Mouse (Mus musculus) thymus, postnatal 4 days (tissue): Measurements from ENCODE around the gene Capn10.

ENCODE experiments used
- DNase-seq: peaks from one replicate; pipeline ENCODE4 v3.0.0; 2021

The Capn10 gene

DNA sequence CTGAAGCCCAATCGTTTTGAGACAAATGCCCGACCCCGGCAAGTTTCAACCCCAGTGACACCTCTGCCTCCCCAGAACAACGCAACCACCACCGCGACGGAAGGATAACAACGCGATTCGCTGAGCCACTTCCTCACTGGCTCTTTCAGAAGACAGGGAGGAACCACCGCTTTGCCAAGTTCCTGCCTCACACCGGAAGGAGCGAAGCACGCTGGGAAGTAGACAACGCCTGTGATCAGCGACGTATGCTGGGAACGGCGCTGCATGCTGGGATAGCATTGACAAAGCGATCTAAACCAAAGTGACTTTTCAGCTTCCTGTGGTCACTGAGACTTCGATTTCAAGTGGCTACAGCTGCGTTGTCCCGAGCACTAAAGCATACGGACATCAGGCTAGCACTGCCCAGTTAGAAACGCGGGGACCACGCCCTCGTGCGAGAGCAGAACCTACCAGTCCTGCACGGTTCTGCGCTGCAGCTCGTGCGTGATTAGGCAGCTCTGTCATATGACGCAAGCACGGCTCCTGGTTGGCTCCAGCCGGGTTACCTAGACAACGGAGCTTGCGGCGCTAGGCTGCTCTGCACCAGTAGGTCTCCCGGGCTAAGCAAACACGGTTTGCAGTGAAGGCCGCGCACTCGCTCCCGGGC, at the start of gene Capn10:
Capn10 (plus strand) TSS at position 195 of the 646 bp plus-strand sequence.
- peak; percentile 87 for DNase-seq

DNA sequence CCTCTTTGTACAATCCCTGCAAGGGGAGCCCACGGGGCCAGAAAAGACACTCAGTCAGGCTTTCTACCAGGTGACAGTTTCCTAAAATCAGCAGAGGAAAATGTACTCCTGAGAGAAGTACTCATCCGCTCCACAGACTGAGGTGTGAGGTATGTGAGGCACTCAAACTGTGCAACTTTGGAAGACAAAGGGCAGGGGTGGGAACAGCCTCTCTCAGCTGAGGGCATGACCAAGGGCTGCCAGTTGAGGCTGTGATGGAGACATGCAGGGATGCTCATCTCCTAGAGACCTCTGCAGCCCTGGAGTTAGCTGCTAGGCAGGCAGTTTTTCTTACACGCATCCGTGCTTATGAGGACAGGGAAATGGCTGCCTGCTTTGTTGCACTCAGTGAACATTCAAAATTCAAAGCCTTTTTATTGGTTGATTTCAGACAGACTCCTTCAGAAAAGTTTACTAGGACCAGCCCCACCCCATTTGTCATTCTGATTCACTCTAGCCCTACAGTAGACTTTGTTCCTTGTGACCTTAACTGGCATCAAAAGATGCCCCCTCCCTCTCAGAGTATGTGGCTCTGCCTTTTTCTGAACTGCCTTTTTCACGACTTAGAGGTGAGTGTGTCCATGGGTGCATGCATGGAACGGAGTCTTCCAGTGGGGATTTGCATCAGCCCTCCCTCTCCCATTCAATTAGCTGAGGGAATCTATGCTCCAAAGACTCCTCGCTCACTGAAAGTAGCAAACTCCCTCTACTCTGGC, 45.1 kb upstream of the Capn10 start:
- DNase-seq: no peak

GRCm38 (mm10) chr1:92892791-92893190, 41.4 kb upstream of the Capn10 start:
- no peak for DNase-seq

DNA sequence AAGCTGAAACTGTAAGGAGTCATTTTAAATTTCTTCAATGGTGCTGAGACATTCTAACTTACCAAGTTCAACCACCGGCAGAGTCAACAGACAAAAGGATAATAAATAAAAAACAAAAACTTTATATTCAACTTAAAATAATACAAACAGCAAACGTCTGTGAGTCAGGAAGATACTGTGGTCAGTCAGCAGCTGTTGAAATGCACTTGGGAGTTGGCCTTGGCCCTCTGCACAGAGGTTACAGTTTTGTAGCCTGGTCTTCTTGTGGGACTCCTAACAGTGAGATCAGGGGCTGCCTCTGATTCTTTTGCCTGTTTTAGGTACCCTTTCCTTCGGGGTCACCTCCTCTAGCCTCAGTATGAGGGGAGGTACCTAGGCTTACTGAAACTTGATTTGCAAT, 40.3 kb upstream of the Capn10 start:
- no peak for DNase-seq

- DNase-seq: peak; percentile 83
These were observed 39.1 kb upstream of the Capn10 start for GRCm38 (mm10) chr1:92895089-92895488.

GRCm38 (mm10) chr1:92902786-92903185, 31.4 kb upstream of the Capn10 start, which contains the start of gene Ankmy1:
TSS of gene Ankmy1 (minus strand) at chr1:92902906.
- DNase-seq: peak; percentile 63

GRCm38 (mm10) chr1:92903627-92904026, 30.5 kb upstream of the Capn10 start:
- no peak for DNase-seq

DNA sequence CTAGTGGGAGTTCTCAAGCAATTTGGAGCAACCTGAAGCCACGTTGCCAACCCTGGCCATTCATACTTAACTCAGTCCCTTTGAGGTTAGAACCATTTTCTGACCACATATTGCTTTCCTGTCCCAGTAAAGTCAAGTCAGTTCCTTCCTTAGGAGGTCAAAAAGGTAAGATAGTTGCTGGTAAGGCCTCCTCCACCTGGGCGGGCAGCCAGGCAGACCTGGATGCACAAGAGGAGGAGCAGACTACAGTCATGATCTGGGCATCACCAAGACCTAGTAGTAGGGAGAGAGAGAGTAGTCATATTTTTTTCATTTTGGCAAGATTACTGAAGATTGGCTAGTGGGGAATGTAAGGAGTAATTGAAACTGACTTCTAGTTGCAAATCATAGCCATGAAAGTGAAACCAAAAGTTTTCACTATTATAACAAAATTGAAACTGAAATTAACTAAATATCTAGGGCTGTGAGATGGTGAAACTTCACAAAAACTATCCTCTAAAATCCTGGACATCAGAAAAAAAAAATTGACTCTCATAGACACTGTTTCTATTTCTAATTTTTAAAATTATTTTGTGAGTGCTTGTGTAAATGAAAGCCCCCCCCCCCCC, 28.4 kb upstream of the Capn10 start:
- DNase-seq: no peak

DNA sequence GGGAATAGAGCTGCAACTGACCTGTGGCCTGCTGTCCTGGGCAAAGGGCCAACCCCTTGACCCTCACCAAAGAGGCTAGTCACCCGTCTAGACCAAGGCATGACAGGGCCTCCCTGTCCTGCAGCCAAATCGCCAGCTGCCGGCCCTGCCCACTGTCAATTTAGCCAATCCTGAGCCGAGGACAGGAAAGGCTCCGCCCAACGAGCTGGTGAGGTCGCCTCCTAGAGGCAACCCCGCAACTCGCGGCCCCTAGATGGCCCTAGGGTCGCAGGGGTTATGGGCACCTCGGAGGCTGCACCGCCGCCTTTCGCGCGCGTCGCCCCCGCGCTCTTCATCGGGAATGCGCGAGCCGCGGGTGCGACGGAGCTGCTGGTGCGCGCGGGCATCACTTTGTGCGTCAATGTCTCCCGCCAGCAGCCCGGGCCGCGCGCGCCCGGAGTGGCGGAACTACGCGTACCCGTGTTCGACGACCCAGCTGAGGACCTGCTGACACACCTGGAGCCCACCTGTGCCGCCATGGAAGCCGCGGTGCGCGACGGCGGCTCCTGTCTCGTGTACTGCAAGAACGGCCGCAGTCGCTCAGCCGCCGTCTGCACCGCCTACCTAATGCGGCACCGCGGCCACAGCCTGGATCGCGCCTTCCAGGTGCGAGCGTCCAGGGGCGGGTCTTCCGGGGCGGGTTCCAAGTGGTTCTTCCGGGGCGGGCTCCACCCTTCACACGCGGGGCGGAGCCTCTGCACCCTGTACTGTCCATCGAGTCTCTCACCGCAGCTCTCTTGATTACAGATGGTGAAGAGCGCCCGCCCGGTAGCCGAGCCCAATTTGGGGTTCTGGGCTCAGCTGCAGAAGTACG, 27.2 kb upstream of the Capn10 start, which contains the start of gene Dusp28:
Dusp28 (plus strand) TSS at position 203 of the 853 bp plus-strand sequence.
- DNase-seq: peak; percentile 88

DNA sequence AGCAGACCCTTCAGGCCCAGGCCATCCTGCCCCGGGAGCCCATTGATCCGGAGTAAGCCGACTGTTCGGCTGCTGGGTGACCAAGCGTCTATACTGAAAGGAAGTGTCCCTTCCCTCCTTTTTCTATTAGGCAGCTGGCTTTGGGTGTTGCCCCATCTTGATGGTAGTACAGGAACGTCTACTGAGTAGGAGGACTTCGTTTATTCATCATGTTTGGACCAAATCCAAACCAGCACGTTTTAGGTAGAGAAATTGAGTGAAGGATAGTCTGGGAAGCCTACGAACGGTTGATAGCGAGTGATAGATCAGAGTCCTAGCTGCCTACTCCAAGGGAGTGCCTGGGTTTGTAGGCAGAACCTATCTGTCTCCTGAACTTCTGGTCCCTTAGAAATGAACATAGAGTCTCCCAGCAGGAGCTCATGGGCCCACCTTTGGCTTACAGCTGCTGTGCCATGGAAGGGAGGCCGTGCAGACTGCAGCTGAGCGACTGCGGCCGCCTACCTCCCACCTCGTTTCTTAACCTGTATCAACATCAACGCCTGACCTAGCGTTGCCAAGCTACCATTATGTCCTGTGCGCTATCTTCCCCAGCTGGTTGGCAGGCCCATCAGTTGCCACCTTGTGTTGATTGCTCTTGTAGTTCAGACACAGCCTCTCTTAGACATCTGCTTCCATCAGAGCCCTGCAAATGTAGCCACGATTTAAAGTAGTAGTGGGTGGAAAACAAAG, 26.4 kb upstream of the Capn10 start:
- no peak for DNase-seq

GRCm38 (mm10) chr1:92908664-92909063, 25.5 kb upstream of the Capn10 start:
- DNase-seq: no peak

DNA sequence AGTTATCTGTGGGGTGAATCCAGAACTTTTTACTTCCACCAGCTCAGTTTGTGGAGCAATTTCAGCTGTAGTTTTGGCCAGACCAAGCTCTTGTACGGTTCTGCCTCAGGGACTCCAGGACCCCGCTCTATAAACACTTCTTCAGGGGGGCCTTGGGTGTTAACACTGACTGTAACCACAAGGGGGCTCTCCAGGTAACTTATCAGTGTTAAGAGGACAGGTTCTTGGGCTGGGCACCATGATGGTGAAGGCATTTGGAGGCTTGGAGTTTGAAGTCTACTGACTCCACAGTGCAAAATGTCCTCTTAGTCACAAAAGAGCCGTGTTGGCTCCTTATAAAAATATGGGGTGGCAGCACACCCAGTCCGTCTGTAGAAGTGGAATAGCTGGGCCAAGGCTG, 25.1 kb upstream of the Capn10 start:
- peak; percentile 56 for DNase-seq

GRCm38 (mm10) chr1:92910239-92910885, 23.8 kb upstream of the Capn10 start, which contains the start of gene Rnpepl1:
TSS of gene Rnpepl1 (plus strand) at chr1:92910783.
- DNase-seq: peak; percentile 90

- peak; percentile 75 for DNase-seq
These were observed 23.1 kb upstream of the Capn10 start for GRCm38 (mm10) chr1:92910925-92911720.

DNA sequence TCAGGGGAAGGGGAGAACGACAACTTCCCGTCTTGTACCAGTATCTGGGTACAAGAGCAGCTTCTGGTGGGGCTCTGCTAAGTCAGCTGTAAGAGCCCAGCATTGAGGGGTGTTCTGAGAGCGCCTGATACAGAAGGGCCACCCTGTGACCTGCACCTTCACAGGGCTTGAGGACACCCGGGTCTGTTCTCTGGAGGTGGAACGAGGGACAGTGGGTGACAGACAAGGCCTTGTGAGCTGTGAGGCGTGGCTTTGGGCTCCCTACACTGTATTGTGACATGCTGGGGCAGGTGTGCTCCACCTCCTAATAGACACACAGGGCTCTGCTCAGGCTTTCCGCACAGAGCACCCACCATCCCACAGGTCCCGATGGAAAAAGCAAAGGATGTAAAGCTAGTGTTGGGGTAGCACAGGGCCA, 22.4 kb upstream of the Capn10 start:
- DNase-seq: peak; percentile 45

DNA sequence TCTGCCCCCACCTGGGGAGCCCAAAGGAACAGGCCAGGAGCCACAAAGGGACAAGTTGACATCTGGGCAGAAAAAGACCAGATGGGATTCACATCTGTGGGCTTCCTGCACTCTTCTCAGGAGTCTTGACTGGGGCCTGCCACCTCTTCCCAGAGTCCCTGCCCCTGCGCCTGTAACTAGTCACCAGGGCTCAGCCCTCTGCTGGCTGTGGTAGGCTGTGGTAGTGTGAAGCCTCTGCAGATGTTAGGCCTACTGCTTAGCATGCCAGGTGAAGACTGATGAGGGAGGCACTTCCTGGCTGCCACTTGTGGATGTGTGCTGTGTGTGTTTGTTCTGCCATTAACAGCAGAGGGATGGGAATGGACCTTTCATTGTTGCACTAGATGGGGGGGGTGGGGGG, 21.9 kb upstream of the Capn10 start:
- peak; percentile 64 for DNase-seq

DNA sequence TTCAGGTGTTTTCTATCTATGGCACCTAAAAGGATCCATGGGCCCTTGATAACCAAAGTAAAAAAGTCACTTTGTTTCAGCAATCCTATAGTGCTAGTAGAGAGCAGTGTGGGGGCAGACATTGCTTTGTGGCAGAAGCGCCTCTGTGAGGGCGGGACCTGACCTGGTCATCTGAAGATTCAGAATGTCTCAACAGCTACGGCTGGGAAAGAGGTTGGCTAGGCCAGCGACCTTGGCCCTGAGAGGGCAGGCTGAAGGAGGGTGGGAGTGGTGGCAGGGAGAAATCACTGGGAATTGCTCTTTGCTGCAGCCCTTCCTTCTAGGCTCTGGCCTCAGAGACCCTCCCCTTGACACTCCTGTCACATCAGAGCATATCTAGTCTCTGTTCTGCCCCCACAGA, 19.9 kb upstream of the Capn10 start:
- DNase-seq: no peak

GRCm38 (mm10) chr1:92914993-92915392, 19.2 kb upstream of the Capn10 start:
- no peak for DNase-seq

DNA sequence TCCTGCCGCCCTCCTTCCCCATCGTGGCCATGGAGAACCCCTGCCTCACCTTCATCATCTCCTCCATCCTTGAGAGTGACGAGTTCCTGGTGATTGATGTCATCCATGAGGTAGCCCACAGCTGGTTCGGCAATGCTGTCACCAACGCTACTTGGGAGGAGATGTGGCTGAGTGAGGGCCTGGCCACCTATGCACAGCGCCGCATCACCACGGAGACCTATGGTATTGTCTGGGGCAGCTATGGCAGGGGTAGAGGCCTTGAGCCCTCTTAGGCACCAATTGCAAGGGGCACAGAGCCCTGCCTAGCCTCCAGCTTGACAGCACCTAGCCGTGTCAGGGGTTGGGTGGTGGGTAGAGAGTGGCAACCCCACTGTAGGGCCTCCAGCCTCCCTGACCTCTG, 17.5 kb upstream of the Capn10 start:
- no peak for DNase-seq

- DNase-seq: no peak
These were observed 15.0 kb upstream of the Capn10 start for GRCm38 (mm10) chr1:92919151-92919550.

DNA sequence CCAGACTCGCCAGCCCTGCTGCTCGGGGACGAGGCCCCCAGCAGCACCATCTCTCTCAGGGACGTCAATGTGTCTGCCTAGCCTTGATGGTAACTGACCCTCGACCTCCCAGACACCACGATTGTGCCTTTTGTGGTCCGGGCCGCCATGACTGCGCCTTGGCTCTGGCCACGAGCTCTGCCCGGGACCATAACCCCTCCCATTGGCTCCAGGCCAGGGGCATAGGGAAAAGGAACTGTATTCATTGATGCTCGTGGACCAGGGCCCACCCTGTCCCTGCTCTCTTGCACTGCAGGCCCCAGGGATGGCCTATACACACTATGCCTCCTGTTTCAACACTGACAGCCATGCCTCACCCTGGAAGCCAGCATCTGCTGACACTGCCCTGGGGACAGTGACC, 14.4 kb upstream of the Capn10 start:
- DNase-seq: no peak
